Mouse (Mus musculus): Measurements from ENCODE around the gene Snap25. TPM values are rescaled to one million over a fixed set of nuclear protein-coding genes. Genes with fewer than 3 reads are reported as not detected.
A peak's percentile ranks its signal among the peaks of the same experiment; 100 is the strongest.

Gene Snap25
- polyA plus RNA-seq, 1 experiment from 2014 or later, result 1.4 TPM

DNA sequence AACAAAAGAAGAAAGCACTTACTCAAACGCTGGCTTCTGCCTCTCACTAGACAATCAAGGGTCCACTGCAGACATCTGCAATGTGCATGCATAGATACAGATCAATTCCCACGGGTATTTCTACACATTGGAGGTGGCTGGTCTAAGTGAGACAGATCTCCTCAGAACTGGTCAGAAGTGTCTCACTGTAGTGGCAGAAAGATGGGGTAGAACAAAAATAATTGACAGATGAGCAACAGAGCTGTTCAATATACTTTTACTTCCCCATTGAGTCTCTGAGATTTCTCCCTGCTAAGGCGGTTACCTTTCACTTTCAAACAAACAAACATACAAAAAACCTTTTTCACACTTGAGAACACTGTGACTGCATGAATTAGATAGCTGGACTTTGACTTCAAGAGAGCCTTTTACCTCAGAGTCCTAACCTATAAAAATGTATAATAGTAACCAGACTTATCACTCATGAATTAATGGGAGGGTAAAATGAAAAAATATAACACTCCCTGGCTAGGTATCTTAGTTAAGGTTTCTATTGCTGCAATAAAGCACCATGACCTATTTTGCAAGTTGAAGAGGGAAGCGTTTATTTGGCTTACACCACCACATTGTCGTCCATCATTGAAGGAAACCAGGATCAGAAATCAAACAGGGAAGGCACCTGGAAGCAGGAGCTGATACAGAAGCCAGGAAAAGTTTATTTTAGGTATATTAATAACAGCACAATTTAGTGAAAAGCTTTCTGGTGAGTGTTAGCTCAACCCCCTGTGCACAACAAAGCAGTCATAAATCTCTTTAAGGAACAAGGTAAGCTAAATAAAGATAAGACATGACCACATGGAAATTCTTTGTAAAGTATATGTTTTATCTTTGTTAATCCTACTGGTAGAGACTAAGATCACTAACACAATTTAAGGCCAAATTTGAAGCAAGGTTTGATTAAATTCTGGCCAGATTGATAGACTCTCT lies 110.8 kb downstream of the Snap25 start:
- H3K27ac ChIP-seq (ENCODE audit: low read length), result no peak overlapping the region
- WGBS, result 27% methylated on average over 5 of the region's 5 CpGs
- no peak for ATAC-seq (ENCODE audit: low read depth)
- no peak overlapping the region for H3K4me2 ChIP-seq (ENCODE audit: low read depth, low read length)
- H3K9ac ChIP-seq (ENCODE audit: low read length), result no peak overlapping the region
- no peaks in the 10 kb centered on the region for H3K27me3 ChIP-seq (ENCODE audit: control insufficient read depth, insufficient read depth, low read depth, low read length)
- H3K9me3 ChIP-seq (ENCODE audit: control insufficient read depth, low read length), result no peaks in the 10 kb centered on the region
- H3K4me1 ChIP-seq (replicated peaks; ENCODE audit: control insufficient read depth, insufficient read depth, low read length), result no peaks in the 10 kb centered on the region
- H3K36me3 ChIP-seq (ENCODE audit: control insufficient read depth, insufficient read depth, low read length), result no peaks in the 10 kb centered on the region
- H3K4me3 ChIP-seq (ENCODE audit: low read length), result no peak overlapping the region

DNA sequence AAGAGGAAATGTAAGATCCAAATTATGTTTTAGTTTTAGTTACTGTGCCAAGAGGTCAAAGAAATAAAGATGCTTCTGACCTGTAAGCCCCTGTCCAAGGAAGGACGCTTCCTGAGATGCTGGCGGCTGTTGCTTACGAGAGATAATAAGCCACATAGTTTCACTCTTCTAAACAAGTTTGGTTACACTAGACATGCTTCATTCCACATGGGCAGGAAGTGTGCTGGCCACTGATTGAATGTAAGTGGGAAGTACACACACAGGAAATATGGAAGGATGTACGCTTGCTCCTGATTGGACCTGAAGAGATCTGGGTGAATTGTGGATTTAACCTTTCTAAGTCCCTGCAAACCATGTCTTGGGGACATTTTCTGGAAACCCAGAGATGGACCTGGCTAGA lies 114.4 kb downstream of the Snap25 start:
- no peak overlapping the region for H3K27ac ChIP-seq (ENCODE audit: low read length)
- no peak overlapping the region for H3K4me2 ChIP-seq (ENCODE audit: low read depth, low read length)
- H3K27me3 ChIP-seq (ENCODE audit: control insufficient read depth, insufficient read depth, low read depth, low read length), result no peaks in the 10 kb centered on the region
- H3K36me3 ChIP-seq (ENCODE audit: control insufficient read depth, insufficient read depth, low read length), result no peaks in the 10 kb centered on the region
- no peak overlapping the region for H3K9ac ChIP-seq (ENCODE audit: low read length)
- ATAC-seq (ENCODE audit: low read depth), result peak; percentile 31
- H3K4me1 ChIP-seq (replicated peaks; ENCODE audit: control insufficient read depth, insufficient read depth, low read length), result no peaks in the 10 kb centered on the region
- WGBS, result 49% methylated on average over 4 of the region's 4 CpGs
- no peaks in the 10 kb centered on the region for H3K9me3 ChIP-seq (ENCODE audit: control insufficient read depth, low read length)
- no peak overlapping the region for H3K4me3 ChIP-seq (ENCODE audit: low read length)

Other genes with a start within 250 kb of the Snap25 start
- gene Ankef1, start 211.5 kb upstream of the Snap25 start, polyA plus RNA-seq (2015; fragmentation: Nextera tagmentation; extraction: Ambion mirVana), result 0.41 and 0.43 TPM in 2 replicates
- 31.8 and 41.3 TPM in 2 replicates for gene AL731706.2, start 172.2 kb downstream of the Snap25 start, polyA plus RNA-seq (2015; fragmentation: Nextera tagmentation; extraction: Ambion mirVana)
- 6.0 and 7.3 TPM in 2 replicates for gene Slx4ip, start 177.8 kb downstream of the Snap25 start, polyA plus RNA-seq (2015; fragmentation: Nextera tagmentation; extraction: Ambion mirVana)
- 27.9 and 28.9 TPM in 2 replicates for gene AL731706.1, start 177.9 kb downstream of the Snap25 start, polyA plus RNA-seq (2015; fragmentation: Nextera tagmentation; extraction: Ambion mirVana)
- gene Mkks, start 177.9 kb downstream of the Snap25 start, polyA plus RNA-seq (2015; fragmentation: Nextera tagmentation; extraction: Ambion mirVana), result 12.8 and 13.4 TPM in 2 replicates